Mouse (Mus musculus) cerebellum, adult (tissue): ENCODE results near the gene AU022252.
A peak's percentile ranks its signal among the peaks of the same experiment; 100 is the strongest.
"Not testable (repeated sequence)": the region's sequence is repeated elsewhere in the genome, so short reads cannot be mapped to it uniquely, and the experiment has no call there.

ENCODE experiments used
- ATAC-seq: cut with Nextera tagmentation; 2 replicates; pipeline ENCODE4 v1.9.2; 2017; ENCODE audit warnings: mild to moderate bottlenecking, moderate library complexity, mixed read lengths; ENCODE audit not compliant: insufficient number of reproducible peaks, low FRiP score, low TSS enrichment

AU022252 gene

GRCm38 (mm10) chr4:119232410-119233255 is at the start of gene AU022252, which contains the start of gene P3h1:
Gene AU022252, minus strand, starts transcription at chr4:119232712.
Gene P3h1, plus strand, starts transcription at chr4:119232915.
- ATAC-seq: peak; percentile 96

DNA sequence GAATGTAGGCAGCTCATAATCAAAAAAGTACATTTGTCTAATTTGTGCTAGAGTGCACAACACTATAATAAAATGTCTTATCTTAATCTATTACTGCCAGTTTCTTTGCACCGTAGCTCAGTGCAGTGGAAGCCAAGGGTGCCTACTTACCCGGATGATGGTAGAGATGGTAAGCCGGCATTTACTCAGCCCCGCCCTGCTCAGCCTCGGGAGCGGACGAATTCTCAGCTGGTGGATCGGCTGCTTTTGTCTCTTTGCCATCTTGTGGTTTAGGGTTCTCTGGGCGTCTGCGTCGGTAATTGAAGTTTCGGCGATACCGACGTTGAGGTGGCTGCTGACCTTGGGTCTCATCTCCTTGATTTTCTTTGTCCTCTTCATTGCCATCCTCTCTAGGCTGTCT is 46.3 kb upstream of the AU022252 start:
- not testable (repeated sequence) for ATAC-seq

DNA sequence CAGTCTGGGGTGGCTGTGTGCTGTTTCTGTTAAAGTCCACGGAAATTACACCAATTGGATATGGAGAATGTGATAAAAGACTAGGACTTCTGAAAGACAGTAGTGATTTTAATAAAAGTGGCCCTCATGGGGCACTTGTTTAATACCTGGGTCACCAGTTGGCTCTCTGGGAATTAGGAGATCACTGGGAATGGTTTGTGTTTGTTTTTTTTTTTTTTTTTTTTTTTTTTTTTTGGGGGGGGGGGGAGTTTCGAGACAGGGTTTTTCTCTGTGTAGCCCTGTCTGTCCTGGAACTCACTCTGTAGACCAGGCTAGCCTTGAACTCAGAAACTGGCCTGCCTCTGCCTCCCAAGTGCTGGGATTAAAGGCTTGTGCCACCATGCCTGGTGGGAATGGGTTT is 43.2 kb upstream of the AU022252 start:
- ATAC-seq: no peak

GRCm38 (mm10) chr4:119275226-119275625 is 42.7 kb upstream of the AU022252 start:
- no peak for ATAC-seq

- no peak for ATAC-seq
These were observed 42.1 kb upstream of the AU022252 start for GRCm38 (mm10) chr4:119274627-119275026.

DNA sequence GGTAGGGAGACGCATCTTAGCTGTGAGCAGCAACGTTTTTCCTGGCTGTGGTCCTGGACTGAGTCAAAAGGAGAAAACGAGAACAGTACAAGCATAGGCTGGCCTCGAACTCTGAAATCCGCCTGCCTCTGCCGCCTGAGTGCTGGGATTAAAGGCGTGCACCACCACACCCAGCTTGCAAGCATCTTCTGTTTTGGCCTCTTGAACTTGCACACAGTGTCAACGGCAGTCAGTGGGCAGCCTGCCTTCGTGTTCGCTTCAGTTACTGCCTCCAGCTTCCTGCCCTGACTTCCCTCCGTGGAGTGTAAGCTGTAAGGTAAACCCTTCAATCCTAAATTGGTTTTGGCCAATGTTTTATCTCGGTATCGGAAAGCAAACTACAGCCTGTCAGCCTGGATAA is 34.1 kb upstream of the AU022252 start:
- ATAC-seq: no peak

DNA sequence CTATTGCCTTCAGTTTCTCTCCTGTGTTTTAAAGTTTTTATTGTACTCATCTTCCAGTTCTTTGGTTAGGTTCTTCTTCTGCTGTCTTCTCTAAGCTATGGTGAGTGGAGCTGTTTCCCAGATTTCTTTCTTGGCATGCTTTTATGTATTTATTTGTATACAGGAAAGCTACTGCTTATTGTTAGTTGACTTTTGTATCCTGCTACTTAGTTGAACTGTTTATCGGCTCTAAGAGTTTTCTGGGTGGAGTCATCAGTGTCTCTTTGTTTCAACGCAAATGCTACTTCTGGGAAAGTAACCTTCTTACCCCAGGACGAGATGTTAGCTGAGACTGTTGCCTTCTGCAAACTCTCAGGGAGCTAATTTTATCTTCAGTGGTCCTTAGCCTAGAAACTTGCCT is 30.9 kb upstream of the AU022252 start:
- ATAC-seq: no peak

DNA sequence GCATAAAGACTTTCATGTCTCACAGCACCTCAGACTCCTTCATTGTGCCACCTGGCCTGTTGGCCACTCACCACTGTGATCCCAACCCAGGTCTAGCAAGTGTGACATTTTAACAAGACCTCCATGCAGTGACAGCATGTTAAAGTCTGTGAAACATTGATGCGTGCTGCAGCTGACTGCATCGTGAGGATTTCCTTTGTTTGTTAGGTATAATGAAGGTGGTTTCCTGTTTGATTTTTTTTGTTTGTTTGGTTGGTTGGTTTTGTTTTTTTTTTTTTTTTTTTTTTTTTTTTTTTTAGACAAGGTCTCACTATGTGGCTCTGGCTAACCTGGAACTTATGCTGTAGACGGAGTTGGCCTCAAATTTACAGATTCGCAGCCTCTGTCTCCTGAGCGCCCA is 30.0 kb upstream of the AU022252 start:
- no peak for ATAC-seq

DNA sequence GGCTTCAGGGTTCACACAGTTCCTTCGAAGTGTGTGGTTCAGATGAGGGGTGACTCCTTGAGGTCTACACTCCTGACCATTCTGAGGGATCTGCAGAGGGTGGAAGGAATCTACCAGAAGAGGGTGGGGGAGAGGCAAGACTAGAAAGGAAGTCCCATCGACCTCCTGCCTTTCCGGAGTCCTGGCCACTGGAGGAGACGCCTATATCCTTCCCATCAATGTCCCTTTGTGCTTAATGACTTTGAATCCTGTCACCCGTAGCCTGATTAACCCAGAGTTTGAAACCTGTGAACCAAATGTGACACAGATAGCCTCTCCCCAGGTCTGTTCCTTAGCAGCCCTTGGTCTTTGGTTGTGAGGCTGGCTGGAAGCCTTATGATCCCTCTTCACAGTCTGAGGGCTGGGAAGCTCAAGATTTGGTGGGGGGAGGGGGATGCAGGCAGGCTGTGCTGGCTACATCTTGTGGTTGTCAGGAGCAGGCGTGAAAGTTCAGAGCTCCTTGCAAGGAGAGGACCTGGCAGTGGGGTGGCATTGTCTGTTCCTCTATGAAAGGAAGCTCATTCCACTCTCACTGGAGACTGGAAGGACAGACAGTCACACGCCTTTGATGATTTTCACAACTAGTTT is 28.7 kb upstream of the AU022252 start:
- no peak for ATAC-seq

GRCm38 (mm10) chr4:119259344-119260254 is 27.1 kb upstream of the AU022252 start:
- no peak for ATAC-seq

DNA sequence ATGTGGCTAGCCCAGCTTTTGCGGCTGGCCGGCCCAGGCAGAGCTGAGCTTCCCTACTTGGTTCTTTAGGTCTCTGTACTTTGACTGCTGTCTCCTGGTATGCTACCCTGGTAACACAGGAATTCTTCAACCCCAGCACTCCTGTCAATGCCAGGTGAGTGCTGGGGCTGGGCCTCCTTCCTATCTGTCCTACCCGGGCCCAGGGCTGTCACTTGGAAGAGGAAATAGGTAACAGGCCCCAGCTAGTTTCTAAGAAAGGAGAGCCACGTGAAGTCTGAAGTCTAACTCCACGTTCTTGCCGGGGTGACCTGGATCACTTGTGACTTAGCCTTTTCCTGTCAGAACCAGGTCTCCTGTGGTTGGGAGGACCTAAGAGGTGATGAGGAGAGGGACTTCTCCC is 24.6 kb upstream of the AU022252 start:
- ATAC-seq: no peak

- no peak for ATAC-seq
These were observed 22.8 kb upstream of the AU022252 start, which contains the start of gene Cldn19 for GRCm38 (mm10) chr4:119255351-119255750. Gene Cldn19, plus strand, starts transcription at chr4:119255414.

DNA sequence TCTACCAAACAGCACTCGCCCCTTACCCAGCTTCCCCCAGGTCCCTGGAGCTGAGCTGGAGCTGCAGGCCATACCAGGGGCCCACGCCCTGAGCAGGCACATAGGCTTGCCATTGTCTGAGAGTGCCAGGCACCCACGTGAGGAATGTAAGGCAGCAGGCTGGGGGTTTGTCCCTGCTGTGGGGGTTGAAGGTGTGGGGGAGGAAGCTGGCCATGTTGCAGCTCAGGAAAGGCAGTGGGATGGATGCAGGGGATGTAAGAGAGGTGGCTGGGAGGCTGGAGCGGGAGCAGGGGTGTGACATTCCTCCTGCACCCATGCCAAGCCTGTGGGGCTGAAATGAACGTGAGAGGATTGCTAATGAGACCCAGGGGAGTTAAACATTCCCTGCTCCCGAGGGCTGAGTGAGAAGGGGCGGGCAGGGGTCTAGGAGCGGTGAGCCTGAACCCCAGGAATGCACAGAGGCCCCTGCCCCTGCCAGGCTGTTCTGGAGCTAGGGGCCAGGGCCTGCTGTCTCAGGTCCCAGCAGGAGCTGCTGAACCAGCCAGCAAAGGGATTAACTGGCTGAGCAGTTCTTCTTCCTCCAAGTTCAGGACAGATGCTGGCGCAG is 21.6 kb upstream of the AU022252 start:
- ATAC-seq: no peak

DNA sequence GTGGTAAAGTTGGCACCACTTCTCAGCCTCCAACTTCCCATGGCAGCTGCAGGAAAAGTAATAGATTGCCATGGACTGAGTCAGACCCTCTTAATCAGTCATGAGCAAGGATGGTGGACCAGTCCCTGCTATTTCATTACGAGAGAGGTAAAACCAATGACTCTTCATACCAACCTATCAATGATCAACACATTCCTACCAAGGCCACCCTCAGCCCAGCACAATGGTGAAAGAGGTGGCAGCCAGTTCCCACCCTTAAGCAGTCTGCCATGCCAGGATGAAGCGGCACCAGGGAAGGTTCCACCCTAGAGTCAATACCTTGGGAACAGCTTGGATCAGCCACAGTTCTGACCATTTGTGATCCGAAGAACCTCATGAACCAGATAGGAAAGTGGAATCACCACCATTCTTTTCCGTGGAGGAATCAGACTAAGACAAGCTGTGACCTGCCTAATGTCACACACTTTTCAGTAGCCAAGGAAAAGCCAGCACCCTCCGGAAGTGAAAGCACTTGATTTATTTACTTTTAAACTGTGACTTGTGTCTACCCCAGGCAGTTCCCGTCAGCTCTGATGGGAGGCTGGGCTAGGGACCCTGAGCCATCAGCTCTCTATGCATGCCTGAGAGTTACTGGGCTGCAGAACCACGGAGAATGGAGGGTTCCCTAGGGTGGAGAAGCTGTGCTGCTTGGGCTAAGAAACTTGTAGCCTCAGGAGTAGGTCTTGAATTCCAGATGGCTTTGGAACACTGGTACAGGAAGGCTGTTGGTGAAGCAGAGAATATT is 19.7 kb upstream of the AU022252 start:
- ATAC-seq: no peak

DNA sequence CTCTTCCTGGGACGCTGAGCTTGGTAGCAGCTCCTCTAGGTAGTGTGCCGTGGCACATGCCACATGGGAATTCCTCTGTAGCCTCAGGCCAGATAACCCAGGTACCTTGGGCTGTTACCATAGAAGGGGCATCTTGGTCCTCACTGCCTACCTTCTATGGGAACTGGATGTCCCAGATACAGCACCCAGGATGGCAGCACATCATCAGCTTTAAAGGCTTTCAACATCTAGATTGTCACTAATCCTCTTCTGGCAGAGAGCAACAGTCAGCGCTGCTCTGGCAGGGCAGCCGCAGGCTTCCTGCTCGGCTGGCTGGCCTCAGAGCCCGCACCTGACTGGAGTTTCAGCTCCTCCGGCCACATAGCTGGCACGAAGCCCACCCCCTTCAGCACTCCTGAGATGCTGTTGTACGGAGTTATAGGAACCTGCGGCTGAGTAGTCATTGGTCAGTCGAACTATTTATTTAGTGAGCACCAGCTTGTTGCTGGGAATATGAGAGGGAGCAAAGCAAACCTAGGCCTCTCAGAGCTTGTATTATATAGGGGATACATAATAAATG is 16.0 kb upstream of the AU022252 start:
- no peak for ATAC-seq

- no peak for ATAC-seq
These were observed 15.1 kb upstream of the AU022252 start for GRCm38 (mm10) chr4:119247462-119248235.

DNA sequence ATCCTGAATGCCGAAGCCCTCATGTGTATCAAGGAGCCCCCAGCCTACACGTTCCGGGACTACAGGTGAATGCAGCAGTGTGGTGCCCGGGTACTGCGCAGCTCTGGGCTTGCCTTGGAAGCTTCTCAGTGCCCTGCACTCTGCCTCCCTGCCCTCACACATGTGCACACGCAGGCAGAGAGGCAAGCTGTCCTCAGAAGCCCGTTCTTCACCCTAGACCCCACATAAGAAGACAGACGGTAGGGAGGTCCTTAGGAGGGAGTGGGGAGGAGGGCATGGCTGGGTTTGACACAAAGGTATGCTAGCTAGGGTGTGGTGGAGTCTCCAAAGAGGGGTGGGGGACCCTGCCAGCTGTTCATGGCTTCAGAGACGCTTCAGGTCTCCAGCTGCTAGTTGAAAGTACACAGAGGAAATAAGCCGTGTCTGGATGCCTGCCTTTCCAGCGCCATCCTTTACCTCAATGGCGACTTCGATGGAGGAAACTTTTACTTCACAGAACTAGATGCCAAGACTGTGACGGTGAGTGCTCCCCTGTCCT is 14.2 kb upstream of the AU022252 start:
- no peak for ATAC-seq

DNA sequence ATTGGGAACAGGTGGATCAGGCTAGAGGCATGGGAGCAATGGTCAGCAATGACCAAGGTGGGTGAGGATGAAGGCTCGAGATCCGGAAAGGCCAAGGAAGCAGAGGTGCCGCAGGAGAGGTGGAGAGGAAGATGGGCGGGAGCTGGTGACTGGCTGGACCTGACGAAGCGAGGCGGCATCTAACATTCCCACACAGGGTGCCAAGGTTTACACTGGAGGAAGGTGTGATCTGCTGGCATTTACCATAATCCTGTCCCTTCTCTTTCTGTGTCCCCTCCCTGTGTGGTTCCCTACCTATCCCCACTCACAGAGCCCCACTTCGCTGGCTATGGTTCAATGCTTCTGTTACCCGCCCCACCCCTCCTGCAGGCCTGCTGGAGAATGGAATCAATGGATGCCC is 13.4 kb upstream of the AU022252 start:
- ATAC-seq: no peak
